Mouse (Mus musculus): ENCODE data around the gene Tnfsf8. TPM values are rescaled to one million over a fixed set of nuclear protein-coding genes. Genes with fewer than 3 reads are reported as not detected.
A peak's percentile ranks its signal among the peaks of the same experiment; 100 is the strongest.

Gene Tnfsf8
- polyA plus RNA-seq, 1 experiment from 2014 or later: 0.08 TPM

- Histone ChIP-seq H3K27me3 (no peaks in the 10 kb centered on the region), H3K27ac (no peak overlapping the region), H3K4me3 (no peak overlapping the region), H3K9me3 (no peaks in the 10 kb centered on the region), H3K36me3 (no peaks in the 10 kb centered on the region), H3K9ac (no peak overlapping the region), H3K4me1 (peaks cover 8% of the 10 kb centered on the region), H3K4me2 (no peak overlapping the region)
- ATAC-seq (ENCODE audit: insufficient number of reproducible peaks, insufficient read depth, low FRiP score, low TSS enrichment, low read depth): no peak
- WGBS: 57% methylated on average over 4 of the region's 4 CpGs
Observed at GRCm38 (mm10) chr4:63862092-63862697, 1.0 kb upstream of the Tnfsf8 start.

GRCm38 (mm10) chr4:63860236-63860635 lies 911 bp downstream of the Tnfsf8 start:
- Histone ChIP-seq H3K4me1 (peaks cover 8% of the 10 kb centered on the region), H3K9me3 (no peaks in the 10 kb centered on the region), H3K36me3 (no peaks in the 10 kb centered on the region), H3K27ac (no peak overlapping the region), H3K4me3 (no peak overlapping the region), H3K9ac (no peak overlapping the region), H3K27me3 (no peaks in the 10 kb centered on the region), H3K4me2 (no peak overlapping the region)
- no peak for ATAC-seq (ENCODE audit: insufficient number of reproducible peaks, insufficient read depth, low FRiP score, low TSS enrichment, low read depth)
- WGBS: 84% methylated on average over 5 of the region's 5 CpGs

- Histone ChIP-seq H3K27ac (no peak overlapping the region), H3K9ac (no peak overlapping the region), H3K4me1 (peaks cover 8% of the 10 kb centered on the region), H3K4me3 (no peak overlapping the region), H3K9me3 (no peaks in the 10 kb centered on the region), H3K4me2 (no peak overlapping the region), H3K36me3 (no peaks in the 10 kb centered on the region), H3K27me3 (no peaks in the 10 kb centered on the region)
- WGBS: 78% methylated on average over 4 of the region's 4 CpGs
- no peak for ATAC-seq (ENCODE audit: insufficient number of reproducible peaks, insufficient read depth, low FRiP score, low TSS enrichment, low read depth)
Observed at GRCm38 (mm10) chr4:63859785-63860203, 1.4 kb downstream of the Tnfsf8 start.

GRCm38 (mm10) chr4:63858646-63859224 lies 2.4 kb downstream of the Tnfsf8 start:
- H3K9me3 ChIP-seq: no peaks in the 10 kb centered on the region
- WGBS: 85% methylated on average over 7 of the region's 7 CpGs
- H3K27me3 ChIP-seq: no peaks in the 10 kb centered on the region
- no peak overlapping the region for H3K27ac ChIP-seq
- ATAC-seq (ENCODE audit: insufficient number of reproducible peaks, insufficient read depth, low FRiP score, low TSS enrichment, low read depth): no peak
- H3K36me3 ChIP-seq: no peaks in the 10 kb centered on the region
- H3K4me3 ChIP-seq: no peak overlapping the region
- no peak overlapping the region for H3K9ac ChIP-seq
- peaks cover 8% of the 10 kb centered on the region for H3K4me1 ChIP-seq
- no peak overlapping the region for H3K4me2 ChIP-seq

- Histone ChIP-seq H3K9me3 (no peaks in the 10 kb centered on the region), H3K27me3 (no peaks in the 10 kb centered on the region), H3K4me1 (no peaks in the 10 kb centered on the region), H3K9ac (no peak overlapping the region), H3K4me2 (no peak overlapping the region), H3K27ac (no peak overlapping the region), H3K4me3 (no peak overlapping the region), H3K36me3 (no peaks in the 10 kb centered on the region)
- ATAC-seq (ENCODE audit: insufficient number of reproducible peaks, insufficient read depth, low FRiP score, low TSS enrichment, low read depth): no peak
- 75% methylated on average over 6 of the region's 6 CpGs for WGBS
Observed at GRCm38 (mm10) chr4:63856764-63857163, 4.4 kb downstream of the Tnfsf8 start.

GRCm38 (mm10) chr4:63853782-63854386 lies 7.3 kb downstream of the Tnfsf8 start:
- no peaks in the 10 kb centered on the region for H3K36me3 ChIP-seq
- no peak overlapping the region for H3K4me3 ChIP-seq
- H3K27me3 ChIP-seq: no peaks in the 10 kb centered on the region
- no peaks in the 10 kb centered on the region for H3K9me3 ChIP-seq
- no peak overlapping the region for H3K4me2 ChIP-seq
- H3K9ac ChIP-seq: no peak overlapping the region
- H3K4me1 ChIP-seq: no peaks in the 10 kb centered on the region
- H3K27ac ChIP-seq: no peak overlapping the region
- ATAC-seq (ENCODE audit: insufficient number of reproducible peaks, insufficient read depth, low FRiP score, low TSS enrichment, low read depth): no peak
- WGBS: 85% methylated on average over 1 of the region's 1 CpGs

GRCm38 (mm10) chr4:63850082-63850481 lies 11.1 kb downstream of the Tnfsf8 start:
- no peak for ATAC-seq (ENCODE audit: insufficient number of reproducible peaks, insufficient read depth, low FRiP score, low TSS enrichment, low read depth)
- H3K4me3 ChIP-seq: no peak overlapping the region
- H3K4me1 ChIP-seq: no peaks in the 10 kb centered on the region
- no peaks in the 10 kb centered on the region for H3K9me3 ChIP-seq
- no peaks in the 10 kb centered on the region for H3K36me3 ChIP-seq
- no peak overlapping the region for H3K4me2 ChIP-seq
- H3K27me3 ChIP-seq: no peaks in the 10 kb centered on the region
- no peak overlapping the region for H3K27ac ChIP-seq
- WGBS: 86% methylated on average over 2 of the region's 2 CpGs
- no peak overlapping the region for H3K9ac ChIP-seq

- no peak overlapping the region for H3K9ac ChIP-seq
- no peaks in the 10 kb centered on the region for H3K27me3 ChIP-seq
- no peak overlapping the region for H3K4me3 ChIP-seq
- H3K4me1 ChIP-seq: no peaks in the 10 kb centered on the region
- no peak overlapping the region for H3K27ac ChIP-seq
- H3K36me3 ChIP-seq: no peaks in the 10 kb centered on the region
- no peaks in the 10 kb centered on the region for H3K9me3 ChIP-seq
- H3K4me2 ChIP-seq: no peak overlapping the region
- 75% methylated on average over 3 of the region's 3 CpGs for WGBS
- no peak for ATAC-seq (ENCODE audit: insufficient number of reproducible peaks, insufficient read depth, low FRiP score, low TSS enrichment, low read depth)
Observed at GRCm38 (mm10) chr4:63846881-63847597, 14.1 kb downstream of the Tnfsf8 start.

GRCm38 (mm10) chr4:63845760-63846159 lies 15.4 kb downstream of the Tnfsf8 start:
- H3K27ac ChIP-seq: no peak overlapping the region
- H3K27me3 ChIP-seq: no peaks in the 10 kb centered on the region
- ATAC-seq (ENCODE audit: insufficient number of reproducible peaks, insufficient read depth, low FRiP score, low TSS enrichment, low read depth): no peak
- WGBS: 57% methylated on average over 2 of the region's 2 CpGs
- no peaks in the 10 kb centered on the region for H3K4me1 ChIP-seq
- H3K36me3 ChIP-seq: no peaks in the 10 kb centered on the region
- H3K4me2 ChIP-seq: no peak overlapping the region
- H3K9me3 ChIP-seq: no peaks in the 10 kb centered on the region
- no peak overlapping the region for H3K4me3 ChIP-seq
- no peak overlapping the region for H3K9ac ChIP-seq

- no peaks in the 10 kb centered on the region for H3K27me3 ChIP-seq
- H3K4me2 ChIP-seq: 0 out of 2 replicates have a peak overlapping the region, but pooled peaks have one; percentile 11
- H3K4me3 ChIP-seq: no peak overlapping the region
- no peaks in the 10 kb centered on the region for H3K4me1 ChIP-seq
- H3K27ac ChIP-seq: no peak overlapping the region
- ATAC-seq (ENCODE audit: insufficient number of reproducible peaks, insufficient read depth, low FRiP score, low TSS enrichment, low read depth): no peak
- no peaks in the 10 kb centered on the region for H3K9me3 ChIP-seq
- WGBS: 29% methylated on average over 6 of the region's 6 CpGs
- no peak overlapping the region for H3K9ac ChIP-seq
- H3K36me3 ChIP-seq: no peaks in the 10 kb centered on the region
Observed at GRCm38 (mm10) chr4:63843924-63844323, 17.2 kb downstream of the Tnfsf8 start.

- Histone ChIP-seq H3K36me3 (no peaks in the 10 kb centered on the region), H3K27me3 (no peaks in the 10 kb centered on the region), H3K9me3 (no peaks in the 10 kb centered on the region), H3K27ac (no peak overlapping the region), H3K4me3 (no peak overlapping the region), H3K4me2 (no peak overlapping the region), H3K4me1 (no peaks in the 10 kb centered on the region), H3K9ac (no peak overlapping the region)
- no peak for ATAC-seq (ENCODE audit: insufficient number of reproducible peaks, insufficient read depth, low FRiP score, low TSS enrichment, low read depth)
- WGBS: 58% methylated on average over 1 of the region's 1 CpGs
Observed at GRCm38 (mm10) chr4:63842278-63842677, 18.9 kb downstream of the Tnfsf8 start.

- Histone ChIP-seq H3K36me3 (no peaks in the 10 kb centered on the region), H3K4me3 (no peak overlapping the region), H3K27ac (no peak overlapping the region), H3K4me2 (no peak overlapping the region), H3K4me1 (no peaks in the 10 kb centered on the region), H3K27me3 (no peaks in the 10 kb centered on the region), H3K9ac (no peak overlapping the region), H3K9me3 (no peaks in the 10 kb centered on the region)
- no peak for ATAC-seq (ENCODE audit: insufficient number of reproducible peaks, insufficient read depth, low FRiP score, low TSS enrichment, low read depth)
- 48% methylated on average over 5 of the region's 5 CpGs for whole genome bisulfite sequencing
Observed at GRCm38 (mm10) chr4:63840457-63840856, 20.7 kb downstream of the Tnfsf8 start.
